Mouse (Mus musculus) cortical plate, adult 2 months (tissue): ENCODE measurements around the gene Macrod2. TPM values are rescaled to one million over a fixed set of nuclear protein-coding genes. Genes with fewer than 3 reads are reported as not detected.

Source experiments
- H3K27ac ChIP-seq: fragments of 200-500 bp; 2 replicates; pipeline ENCODE4 v1.5.1; 2012; ENCODE audit warnings: low read length, control low read depth, inconsistent platforms; ENCODE audit not compliant: insufficient read depth
- H3K4me1 ChIP-seq: fragments of 200-500 bp; 2 replicates; pipeline ENCODE4 v1.6.1; 2011; ENCODE audit warnings: low read length; ENCODE audit not compliant: control insufficient read depth, insufficient read depth
- H3K4me3 ChIP-seq: fragments of 200-500 bp; 2 replicates; pipeline ENCODE4 v1.5.1; 2011; ENCODE audit warnings: mild to moderate bottlenecking, low read length, control low read depth; ENCODE audit not compliant: insufficient read depth
- CTCF ChIP-seq: fragments of 200-500 bp; IDR thresholded peaks from 2 replicates; pipeline ENCODE4 v1.5.1; 2011; ENCODE audit warnings: mild to moderate bottlenecking, control low read depth, low read length; ENCODE audit not compliant: insufficient read depth; ENCODE audit errors: extremely low read depth
- POLR2A ChIP-seq: fragments of 200-500 bp; IDR thresholded peaks from 2 replicates; pipeline ENCODE4 v1.6.1; 2011; ENCODE audit warnings: mild to moderate bottlenecking, low read length, control low read depth; ENCODE audit not compliant: insufficient read depth; ENCODE audit errors: extremely low read depth
- polyA plus RNA-seq: library from polyadenylated mRNA; depleted of rRNA; stranded (reverse); fragments of >200 nt; gene quantifications from 2 replicates; pipeline ENCODE4 v1.2.3, GENCODE M21; 2012; rRNA removed

The Macrod2 gene
- polyA plus RNA-seq: 20.3 and 21.2 TPM in 2 replicates

DNA sequence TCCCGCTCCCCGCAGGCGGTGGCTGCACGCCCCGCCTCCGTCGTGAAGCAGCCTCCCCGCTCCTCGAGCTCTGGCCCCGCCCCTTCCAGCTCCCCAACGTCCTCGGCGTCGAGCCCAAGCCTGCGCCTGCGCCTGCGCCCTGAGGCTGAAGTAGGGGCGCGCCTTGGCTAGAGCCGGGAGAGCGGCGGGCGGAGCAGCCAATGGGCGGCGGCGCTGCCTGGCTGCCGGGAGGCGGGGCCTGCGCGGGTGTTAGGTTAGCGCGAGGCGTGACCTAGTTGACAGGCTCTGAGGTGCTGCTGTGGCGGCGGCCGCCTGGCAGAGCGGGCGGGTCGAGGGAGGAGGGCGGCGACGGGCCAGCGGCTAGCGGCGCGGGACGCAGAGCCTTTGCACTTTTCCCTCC lies at the start of gene Macrod2:
Gene Macrod2 (plus strand): TSS at position 131 of the 400 bp plus-strand sequence.
- no peaks in the 10 kb centered on the region; the same call in 1 of the 2 replicates for H3K4me1 ChIP-seq
- H3K4me3 ChIP-seq: peak within 1 kb of the TSS; percentile 56
- no peak within 1 kb of the TSS for H3K27ac ChIP-seq
- no peak for TF ChIP-seq CTCF
- peak; percentile 79 for TF ChIP-seq POLR2A

DNA sequence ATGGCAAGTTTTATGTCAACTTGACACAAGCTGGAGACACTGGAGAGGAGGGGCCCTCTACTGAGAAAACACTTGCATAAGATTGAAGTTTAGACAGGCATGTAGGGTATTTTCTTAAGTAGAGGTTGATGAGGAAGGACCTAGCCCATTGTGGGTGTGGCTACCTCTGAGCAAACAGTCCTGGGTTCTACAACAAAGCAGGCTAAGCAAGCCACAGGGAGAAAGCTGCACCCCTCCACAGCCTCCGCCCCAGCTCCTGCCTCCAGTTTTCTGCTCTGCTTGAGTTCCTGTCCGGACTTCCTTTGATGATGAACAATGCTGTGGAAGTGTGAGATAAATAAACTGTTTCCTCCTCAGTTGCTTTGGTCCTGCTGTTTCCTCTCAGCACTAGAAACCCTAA lies 35.2 kb upstream of the Macrod2 start:
- TF ChIP-seq POLR2A: no peak
- Histone ChIP-seq H3K4me3 (no peak overlapping the region), H3K27ac (no peak overlapping the region), H3K4me1 (no peaks in the 10 kb centered on the region)

DNA sequence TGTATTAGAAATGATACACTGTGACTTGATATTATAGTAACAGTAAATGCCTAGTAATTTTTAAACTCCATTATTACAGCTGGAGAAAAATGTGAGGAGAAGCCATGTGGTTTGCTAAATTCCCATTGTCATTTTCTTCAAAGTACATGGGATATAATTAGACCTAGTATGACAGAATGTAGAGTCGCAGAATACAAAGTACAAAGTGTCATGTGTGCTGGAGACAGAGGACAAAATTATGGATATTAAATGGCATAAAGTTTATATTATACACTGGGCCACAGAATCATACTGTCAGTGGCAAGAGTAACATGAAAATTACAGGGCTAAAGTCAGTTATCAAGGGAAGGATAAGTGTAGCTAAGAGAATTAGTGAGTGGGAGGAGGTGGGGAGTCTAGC lies 30.3 kb upstream of the Macrod2 start:
- Histone ChIP-seq H3K27ac (no peak overlapping the region), H3K4me3 (no peak overlapping the region), H3K4me1 (no peaks in the 10 kb centered on the region)
- TF ChIP-seq POLR2A: no peak
- TF ChIP-seq CTCF: no peak

DNA sequence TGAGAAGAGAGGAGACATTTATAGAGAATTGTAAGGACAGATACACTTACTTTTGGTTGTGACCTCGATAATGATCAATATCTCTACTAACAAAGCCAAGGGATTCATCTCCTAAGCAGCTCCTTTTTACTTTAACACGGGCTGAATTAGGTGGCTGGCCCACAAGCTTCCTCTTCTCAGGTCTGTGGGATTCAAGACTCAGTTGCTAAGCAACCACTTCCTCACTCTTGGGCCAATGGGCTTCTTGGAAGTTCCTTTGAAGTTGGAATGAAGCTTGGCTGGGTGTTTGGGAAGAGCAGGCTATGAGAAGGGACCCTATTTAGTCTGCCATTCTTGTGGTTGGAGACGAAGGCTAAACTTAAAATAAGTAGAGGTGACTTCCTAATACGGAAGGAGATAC lies 5.6 kb upstream of the Macrod2 start, which contains the start of gene Sel1l2:
Gene Sel1l2 (minus strand): TSS at position 182 of the 400 bp plus-strand sequence.
- H3K4me3 ChIP-seq: no peak within 1 kb of the TSS
- TF ChIP-seq CTCF (no peak), POLR2A (no peak)
- no peak within 1 kb of the TSS for H3K27ac ChIP-seq
- H3K4me1 ChIP-seq: no peaks in the 10 kb centered on the region

DNA sequence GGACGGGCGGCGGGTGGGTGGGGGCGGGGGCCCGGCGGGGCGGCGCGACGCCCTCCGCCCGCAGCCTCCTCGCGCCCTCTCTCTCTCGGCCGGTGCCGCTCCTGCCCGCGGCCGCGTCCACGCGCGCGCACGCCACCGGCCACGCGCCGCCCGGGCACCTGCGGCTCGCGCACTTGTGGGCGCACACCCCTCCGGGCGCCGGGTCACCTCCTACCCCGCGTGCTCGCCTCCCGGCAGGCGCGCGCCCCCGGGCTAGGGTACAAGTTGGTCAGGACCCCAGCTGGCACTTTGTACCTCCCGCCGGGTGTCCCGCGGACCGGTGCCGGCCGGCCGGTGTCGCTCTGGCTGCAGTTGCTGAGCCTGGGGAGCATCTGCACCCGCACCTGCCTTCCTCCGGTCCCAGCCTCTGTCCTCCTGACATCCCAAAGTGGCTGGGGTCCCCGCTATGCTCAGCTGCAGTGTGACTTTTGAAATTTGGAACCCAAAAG lies 679 bp downstream of the Macrod2 start:
- Histone ChIP-seq H3K27ac (no peak overlapping the region), H3K4me3 (peak overlapping the region; percentile 56), H3K4me1 (no peaks in the 10 kb centered on the region; the same call in 1 of the 2 replicates)
- TF ChIP-seq CTCF: no peak
- TF ChIP-seq POLR2A: no peak

DNA sequence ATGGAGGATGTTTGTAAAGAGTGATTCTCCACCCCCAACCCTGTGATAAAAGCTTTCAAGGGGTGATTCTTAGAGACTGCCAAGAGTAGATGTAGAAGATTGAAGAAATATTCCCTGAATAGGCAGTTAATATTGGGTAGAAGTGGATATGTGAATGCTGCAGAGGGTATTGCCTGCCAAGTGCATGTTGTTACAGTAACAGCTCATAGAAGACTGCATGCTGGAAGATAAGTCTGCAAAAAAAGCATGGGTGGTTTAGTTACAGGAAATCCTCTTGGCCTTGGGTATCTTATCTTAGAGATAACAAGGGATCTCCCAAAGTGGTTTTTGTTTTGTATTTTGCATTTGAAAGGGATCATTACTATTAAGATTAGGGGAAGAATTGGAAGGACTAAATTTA lies 30.7 kb downstream of the Macrod2 start:
- Histone ChIP-seq H3K4me1 (no peaks in the 10 kb centered on the region), H3K27ac (no peak overlapping the region), H3K4me3 (no peak overlapping the region)
- TF ChIP-seq CTCF (no peak), POLR2A (no peak)

DNA sequence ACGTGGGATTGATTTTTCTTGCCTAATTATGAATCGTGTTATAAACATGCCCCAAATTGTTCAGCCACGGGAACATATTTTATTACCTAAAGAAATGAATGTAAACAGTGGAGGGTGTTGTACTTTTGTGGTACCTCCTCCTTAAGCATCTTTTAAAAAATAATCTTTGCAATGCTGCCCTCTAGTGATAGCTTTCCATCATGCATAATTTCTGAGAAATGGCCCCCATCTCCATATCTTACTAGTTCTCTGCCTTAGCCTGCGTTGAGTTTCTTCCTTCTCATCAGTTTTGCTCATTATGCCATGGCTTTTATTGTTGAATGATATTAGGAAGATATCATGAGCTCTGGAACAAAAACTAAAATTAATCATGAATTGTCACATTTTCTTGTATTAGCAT lies 32.2 kb downstream of the Macrod2 start:
- H3K4me1 ChIP-seq: no peaks in the 10 kb centered on the region
- no peak overlapping the region for H3K27ac ChIP-seq
- TF ChIP-seq CTCF (0 out of 2 replicates have a peak, but pooled peaks have one; percentile 3), POLR2A (no peak)
- no peak overlapping the region for H3K4me3 ChIP-seq

DNA sequence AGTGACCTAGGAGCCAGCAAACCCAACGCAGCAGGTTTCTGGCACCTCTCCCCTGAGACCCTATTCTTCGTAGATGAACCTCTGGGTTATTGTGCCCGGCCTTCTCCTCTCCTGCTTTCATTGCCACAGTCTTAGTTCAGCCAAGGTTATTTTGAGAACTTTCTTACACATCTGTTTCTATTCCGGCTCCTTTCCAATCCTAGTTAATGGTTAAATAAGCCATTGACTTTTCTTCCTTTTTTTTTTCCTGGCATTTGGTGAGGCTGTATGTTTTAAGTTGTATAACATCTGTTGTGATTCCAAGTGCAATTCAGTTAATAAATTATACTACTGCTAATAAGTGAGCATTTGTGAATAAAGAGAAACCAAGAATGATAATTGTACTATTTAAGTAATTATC lies 44.0 kb downstream of the Macrod2 start:
- no peaks in the 10 kb centered on the region for H3K4me1 ChIP-seq
- TF ChIP-seq CTCF: no peak
- TF ChIP-seq POLR2A: no peak
- H3K4me3 ChIP-seq: no peak overlapping the region
- H3K27ac ChIP-seq: no peak overlapping the region

DNA sequence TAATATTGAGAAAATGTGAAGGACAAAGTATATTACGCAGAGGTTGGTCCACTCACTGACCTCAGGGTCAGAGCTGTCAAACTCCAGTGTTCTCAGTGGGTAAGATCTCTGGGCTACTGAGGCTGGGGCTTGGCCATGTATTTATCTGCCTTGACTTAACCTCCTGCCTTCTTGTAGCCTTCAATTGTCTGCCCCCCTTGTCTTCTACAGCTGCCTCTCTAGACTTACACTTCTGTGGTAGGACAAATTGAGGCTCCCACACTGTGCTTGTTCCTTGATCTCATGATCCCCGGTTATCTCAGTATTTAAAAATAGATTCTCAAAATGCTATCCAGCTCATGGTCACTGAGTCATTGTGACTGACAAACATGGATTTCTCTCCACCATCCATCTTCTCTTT lies 53.5 kb downstream of the Macrod2 start:
- Histone ChIP-seq H3K27ac (no peak overlapping the region), H3K4me1 (no peaks in the 10 kb centered on the region), H3K4me3 (no peak overlapping the region)
- TF ChIP-seq POLR2A (no peak), CTCF (no peak)

DNA sequence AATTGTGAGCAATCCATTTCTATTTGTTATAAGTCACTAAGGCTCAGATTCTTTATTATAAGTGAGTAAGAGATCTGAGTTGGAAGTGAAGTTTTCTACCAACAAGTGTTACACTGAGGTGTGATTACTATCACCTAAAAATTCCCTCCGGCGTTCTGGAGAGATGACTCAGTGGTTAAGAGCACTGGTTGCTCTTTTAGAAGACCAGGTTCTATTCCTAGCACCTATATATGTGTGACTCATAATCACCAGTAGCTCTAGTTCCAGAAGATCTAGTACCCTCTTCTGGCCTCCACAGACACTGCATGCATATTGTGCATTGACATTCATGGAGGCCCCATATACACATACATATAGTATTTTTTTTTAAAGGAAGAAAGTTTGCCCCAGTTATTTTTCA lies 80.7 kb downstream of the Macrod2 start:
- no peaks in the 10 kb centered on the region for H3K4me1 ChIP-seq
- H3K4me3 ChIP-seq: no peak overlapping the region
- no peak overlapping the region for H3K27ac ChIP-seq
- TF ChIP-seq POLR2A (no peak), CTCF (peak; percentile 4; the same call in 1 of the 2 replicates)
